Mouse (Mus musculus): Measurements from ENCODE around the gene Hmga2.

Hmga2 gene

DNA sequence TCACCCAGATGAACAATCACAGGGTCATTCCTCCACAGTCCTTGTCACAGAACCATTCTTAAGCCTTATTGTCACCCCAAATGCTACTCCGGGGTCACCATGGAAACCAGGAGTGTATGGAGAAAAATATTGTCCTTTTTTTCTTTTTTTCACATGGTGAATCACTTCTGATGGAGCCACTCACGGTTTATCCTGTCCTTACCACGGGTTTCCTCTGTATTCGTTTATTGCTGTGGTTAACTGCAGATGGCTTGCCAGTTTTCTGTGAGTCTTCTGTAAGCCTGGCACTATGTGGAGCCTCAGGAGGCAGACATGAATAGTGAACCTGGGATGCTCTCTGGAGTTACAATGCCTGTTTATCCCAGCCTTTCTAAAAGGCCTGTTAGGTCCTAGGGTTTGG is 53.4 kb downstream of the Hmga2 start:
- DNase-seq = no peak

DNA sequence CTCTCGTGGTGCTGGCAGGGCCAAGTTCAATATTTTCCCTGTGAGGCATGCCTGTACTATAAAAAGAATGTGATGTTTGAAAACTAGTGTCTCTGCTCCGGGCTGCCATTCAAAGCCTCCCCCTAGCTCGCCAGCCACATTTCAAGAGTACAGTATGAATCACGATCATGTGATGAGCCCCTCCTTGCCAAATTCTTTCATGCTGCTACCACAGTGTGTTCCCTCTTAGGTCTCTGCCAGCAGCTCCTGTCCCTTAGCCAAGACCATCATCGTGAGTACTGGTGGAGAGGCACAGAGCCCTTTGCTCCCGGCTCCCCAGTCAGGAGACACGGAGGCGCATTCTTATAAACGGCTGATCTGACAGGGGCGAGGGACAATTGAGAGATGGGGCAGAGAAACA is 54.2 kb downstream of the Hmga2 start:
- DNase-seq = peak; percentile 63

DNA sequence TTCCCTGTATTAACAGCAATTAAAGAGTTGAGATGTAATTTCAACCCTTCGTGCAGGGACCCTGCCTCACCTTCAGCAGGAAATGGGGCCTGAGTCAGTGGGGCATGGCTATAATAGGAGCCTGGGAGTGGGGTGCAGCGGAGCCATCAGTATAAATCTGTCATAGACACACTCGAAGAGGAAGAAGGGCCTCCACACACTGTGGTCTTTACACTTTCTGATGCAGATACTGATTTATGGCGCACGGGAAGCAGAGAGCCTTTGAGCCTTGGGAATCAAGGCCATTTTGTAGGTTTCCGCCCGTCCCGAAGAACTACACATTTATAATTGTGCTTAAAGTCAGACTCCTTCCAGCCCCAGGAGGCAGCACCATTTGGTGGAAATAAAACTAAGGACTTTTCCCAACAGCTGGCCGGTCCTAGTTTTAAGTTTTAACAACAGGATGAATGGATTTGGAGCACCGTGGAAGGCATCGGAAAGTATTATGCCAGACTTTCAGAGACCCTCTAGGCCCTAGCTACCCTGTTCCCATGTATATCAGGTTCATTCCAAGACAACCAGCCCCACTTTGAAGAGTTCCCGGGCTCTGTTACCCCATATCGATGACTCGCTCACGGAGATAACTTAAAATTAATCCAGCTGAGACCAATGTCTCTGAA is 55.2 kb downstream of the Hmga2 start:
- DNase-seq = no peak

DNA sequence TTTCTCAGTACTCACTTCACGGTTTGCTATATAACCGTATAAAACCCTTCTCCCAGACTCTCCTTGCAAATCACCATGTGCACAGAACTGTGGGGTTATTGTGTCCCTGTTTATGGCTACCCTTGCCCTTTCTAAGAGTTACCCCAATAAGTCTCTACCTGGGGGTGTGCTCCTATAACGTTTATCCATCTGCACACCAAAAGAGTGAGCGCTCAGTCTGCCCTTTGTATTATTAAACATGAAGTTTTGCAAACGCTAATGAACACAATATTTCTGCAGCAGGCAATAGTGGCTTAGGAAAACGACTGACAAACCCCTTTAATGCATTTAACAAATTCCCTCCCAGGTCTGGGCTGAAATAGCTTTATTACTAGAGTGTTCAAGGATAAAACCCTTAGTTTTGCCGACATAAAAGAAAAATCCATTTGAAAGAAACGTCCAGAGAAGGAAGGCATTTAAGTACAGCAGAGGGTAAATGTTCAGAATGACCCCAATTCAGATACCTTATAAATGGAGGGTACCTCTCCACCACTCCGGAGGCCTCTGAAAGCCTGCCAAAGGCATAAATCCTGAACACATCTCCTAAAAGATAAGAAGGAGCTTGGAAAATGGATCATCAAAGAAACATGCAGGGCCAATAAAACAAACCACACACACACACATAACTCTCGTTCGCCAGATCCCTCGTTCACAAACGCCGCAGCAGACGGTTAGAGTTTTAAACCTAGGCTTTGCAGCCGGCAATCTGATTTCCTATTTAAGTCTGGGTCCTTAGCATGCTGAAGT is 57.3 kb downstream of the Hmga2 start:
- no peak for DNase-seq

DNA sequence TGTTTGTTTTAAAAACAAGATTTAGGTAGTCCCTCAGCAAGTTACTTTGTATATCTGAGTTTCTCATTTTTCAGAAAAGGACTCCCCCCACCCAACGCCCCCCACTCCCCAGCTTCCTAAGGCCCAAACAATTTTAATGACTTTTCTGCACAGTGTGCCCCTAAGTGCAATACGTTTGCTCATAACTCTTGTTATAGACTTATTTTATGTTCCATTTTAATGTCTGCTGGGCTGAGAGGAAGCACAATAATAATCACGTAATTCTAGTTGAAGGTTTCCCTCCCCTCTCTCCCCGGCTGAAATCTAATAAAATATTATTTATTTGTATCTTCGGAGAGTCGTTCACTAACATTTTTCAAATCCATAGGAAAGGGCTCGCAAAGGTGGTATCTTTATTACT is 58.1 kb downstream of the Hmga2 start:
- no peak for DNase-seq

DNA sequence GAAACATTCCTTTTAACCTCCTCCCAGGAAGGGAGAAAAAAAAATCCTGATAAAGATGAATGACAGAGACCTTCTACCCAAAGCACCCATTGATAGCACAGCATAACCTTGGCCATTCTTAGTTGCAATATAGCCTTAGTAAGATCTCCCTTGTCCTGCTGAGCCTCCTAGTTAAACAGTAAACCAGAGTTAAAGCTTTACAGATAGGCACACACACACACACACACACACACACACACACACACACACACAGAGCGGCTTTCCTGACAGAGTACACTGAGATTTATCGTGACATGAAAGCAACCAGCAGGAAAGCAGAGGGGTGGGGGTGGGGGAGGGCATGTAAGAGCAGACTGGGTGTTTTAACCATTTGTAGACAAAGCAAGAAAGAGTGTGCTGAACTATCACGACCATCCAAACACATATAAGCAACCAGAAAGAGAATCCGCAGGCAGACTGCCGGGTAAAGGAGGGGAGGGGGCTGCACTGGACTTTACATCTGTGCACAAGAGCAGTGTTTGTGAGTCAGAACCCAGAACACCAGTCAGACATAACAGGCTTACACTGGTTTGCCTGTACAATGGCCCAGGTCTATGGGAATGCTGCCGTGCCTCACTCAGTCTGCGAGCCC is 58.7 kb downstream of the Hmga2 start:
- no peak for DNase-seq

DNA sequence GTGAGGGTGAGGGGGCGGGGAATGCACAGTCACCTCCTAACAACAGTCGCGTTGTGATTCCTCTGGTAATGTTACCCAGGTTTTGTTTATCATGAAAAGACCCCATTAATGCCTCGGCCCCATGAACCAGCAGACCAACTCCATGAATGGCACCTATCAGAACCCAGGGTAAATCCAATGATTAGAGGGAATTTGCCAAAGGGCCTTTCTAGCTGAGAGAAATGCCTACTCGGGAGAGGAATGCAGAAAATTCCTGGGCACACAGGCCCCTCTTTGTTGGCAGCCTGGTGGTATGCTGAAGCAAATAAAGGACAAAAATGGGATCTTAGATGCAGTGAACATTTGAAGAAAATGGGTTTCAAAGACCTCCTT is 59.2 kb downstream of the Hmga2 start:
- DNase-seq = no peak

DNA sequence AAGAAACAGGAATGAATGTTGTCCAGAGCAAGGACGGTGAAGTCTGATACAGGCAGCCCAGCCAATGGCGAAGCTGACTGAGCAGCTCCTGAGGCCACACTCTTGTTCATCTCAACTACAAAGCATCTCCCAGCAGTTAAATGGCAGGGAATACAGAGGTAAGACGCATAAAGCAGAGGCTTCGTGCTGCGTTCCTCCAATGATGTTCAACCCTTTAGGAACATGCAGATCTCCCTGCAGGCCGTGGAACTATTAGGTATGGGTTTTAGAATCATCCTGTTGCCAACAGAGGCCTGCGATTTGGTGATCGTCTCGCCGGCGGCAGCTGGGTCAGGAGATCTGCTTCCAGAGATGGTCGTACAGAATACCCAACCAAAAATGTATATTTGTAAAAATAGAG is 59.6 kb downstream of the Hmga2 start:
- DNase-seq = no peak

DNA sequence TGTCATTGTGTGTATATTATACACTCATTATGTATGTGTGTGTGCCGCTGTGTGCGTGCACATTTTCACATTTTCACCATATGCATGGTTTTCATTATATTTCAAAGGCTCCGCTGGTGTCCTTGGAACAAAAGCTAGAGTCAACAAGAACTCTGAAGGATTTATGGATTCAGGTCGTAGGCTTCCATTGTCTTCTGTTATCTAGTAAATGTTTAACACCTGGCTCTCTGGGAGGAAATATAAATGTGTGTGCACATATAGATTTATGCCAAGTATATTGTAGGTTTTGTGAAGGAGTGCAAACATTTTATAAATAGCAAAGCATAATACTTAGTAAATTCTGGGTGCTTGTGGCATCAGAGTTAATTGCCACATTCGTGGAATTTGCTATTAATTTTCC is 64.1 kb downstream of the Hmga2 start:
- no peak for DNase-seq

DNA sequence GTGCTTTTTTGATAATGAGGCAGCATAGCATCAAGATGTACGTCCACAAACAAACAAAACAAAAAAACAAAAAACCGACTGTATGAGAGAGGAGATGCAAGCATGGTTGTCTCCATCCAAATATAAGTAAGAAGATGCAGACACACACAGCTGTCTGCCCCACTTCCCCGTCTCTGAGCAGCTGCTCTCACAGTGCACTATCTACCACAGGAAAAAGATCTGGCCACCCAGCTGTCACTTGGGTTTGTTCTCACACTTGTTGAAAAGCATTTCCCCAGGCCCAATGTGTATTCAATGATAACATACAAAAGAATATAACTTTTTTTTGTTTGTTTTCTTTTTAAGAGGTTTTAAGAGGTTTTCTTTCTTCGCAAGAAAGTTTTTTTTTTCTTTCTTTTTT is 65.3 kb downstream of the Hmga2 start:
- DNase-seq = no peak

DNA sequence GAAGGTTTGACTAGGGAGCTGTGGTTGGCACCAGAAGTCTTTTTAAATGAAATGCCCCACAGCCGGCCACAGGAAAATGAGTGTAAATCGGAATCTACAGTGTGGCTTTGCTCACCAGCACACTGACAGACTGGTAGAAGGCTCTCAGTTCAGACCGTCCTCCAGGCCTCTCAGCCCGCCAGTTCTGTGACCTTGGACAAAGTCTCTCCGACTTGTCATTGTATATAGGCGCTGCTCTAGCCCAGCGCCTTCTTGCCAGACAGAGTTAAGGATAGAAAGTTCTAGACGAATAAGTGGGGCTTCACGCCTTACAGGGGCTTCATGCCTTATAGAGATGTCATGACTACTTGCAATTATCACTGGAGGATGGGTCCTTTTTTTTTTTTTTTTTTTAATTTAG is 67.1 kb downstream of the Hmga2 start:
- no peak for DNase-seq

DNA sequence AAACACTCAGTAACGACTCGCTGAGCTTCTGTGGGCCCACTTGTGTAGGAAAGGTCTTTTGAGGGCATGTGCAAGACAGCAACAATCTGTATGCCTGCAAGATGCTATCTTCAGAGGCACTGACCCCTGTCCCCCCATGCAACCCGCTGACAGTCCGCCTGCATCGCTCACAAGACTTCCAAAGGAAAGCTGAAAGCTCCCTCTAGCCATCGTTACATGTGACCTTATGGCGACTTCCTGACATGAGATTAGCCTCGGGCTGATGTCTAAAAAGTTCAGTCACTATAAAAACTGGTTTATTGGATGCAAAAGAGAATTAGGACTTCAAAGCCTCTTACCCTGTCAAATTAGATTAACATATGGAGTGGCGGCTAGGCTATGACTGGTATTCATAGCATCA is 69.0 kb downstream of the Hmga2 start:
- DNase-seq = no peak

DNA sequence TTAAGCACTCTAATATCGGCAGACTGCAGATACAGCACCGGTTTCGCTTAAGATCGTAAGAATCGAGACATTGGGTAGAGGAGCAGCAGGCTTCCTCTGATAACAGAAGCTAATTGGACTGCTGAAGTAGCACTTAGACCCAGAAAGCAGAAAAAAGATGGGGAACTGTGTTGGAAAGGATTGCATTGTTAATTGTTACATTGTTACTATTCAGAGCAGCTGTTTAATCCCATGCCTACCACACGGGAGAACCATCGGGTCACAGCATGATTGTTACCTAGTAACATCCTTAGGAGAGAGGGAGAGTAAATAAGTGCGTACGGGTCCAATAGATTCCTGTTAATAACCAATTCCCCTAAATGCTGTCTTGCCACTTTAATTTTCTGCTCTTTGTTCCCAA is 70.2 kb downstream of the Hmga2 start:
- no peak for DNase-seq

DNA sequence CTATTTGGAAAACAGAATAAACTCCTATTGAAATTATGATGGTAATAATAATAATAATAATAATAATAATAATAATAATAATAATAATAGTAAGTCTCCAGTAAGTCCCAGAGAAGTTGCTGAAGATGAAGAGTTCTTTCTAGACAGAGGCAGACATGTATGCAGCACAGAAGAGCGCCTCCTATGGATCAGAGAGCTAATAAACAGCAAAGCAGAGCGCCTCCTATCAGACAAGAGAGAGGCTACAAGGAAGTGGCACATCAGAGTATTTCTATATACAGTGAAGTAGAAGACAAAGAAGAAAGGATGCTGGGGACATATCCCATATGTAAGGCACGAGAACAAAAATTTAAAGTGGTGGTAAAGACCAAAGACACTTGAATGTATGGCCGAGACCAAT is 70.9 kb downstream of the Hmga2 start:
- no peak for DNase-seq

DNA sequence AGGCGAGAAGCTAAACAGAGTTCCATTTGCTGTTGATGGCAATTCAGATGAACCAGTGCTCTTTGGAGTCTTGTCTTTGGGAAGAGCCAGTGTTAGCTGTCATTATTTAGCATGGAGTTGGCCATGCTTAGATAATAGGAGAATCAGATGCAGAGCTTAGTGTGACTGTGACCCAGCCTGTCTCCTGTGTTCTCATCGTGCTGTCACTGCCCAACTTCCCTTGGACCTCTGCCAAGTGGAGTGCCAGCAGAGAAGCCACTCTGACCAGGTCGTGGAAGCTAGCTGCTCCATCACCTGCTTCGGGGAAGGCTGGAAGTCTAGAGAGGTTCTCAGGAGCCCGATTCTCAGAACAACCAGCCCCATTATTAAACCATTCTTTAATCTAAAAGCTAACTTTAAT is 73.3 kb downstream of the Hmga2 start:
- no peak for DNase-seq

DNA sequence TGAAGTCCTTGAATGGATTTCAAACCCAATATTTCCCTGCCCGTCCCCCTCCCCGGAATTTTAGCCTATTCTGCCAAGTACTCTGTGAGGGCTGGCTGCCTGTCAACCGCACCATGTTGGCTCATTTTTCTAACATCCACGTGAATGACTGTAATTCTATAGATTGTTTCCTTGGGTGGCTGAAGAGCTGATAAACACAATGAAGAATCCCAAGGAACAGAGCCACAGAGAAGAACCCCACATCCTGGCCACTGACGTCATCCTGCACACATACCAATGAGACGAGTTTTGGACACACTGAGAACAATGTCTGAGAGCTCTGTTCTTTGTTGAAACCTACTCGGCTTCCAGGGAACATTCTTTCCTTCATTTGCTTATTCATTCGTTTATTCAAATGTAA is 74.5 kb downstream of the Hmga2 start:
- DNase-seq = no peak

DNA sequence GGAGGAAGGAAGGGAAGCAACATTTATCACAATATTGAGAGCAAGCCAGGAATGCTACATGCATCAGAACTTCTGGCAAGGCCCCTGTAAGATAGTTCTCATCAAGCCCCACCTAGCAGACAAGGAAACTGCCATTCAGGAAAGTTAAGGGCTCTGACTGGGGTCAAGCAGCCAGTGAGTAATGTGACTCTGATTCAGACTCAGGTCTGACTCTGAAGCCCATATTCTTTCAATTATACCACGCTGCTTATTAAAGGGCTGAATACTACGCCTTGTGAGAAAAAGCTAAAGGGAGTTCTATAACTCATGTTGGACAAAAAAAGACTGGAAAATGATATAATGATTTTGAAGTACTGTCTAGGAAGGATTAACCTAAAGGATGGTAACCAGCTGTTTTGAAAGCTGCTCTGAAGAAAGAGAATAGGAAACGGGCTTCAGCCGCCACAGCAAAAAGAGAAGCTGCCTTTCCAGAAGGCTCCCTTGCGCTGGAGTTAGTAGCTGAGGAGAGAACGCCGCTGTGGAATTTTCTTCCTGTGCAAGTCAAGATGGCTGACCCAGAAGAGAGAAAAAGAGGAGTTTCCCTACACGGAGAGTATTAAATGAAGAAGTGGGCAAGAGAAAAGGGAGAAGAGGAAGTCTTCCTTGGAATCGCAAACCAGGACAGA is 76.3 kb downstream of the Hmga2 start:
- DNase-seq = no peak

DNA sequence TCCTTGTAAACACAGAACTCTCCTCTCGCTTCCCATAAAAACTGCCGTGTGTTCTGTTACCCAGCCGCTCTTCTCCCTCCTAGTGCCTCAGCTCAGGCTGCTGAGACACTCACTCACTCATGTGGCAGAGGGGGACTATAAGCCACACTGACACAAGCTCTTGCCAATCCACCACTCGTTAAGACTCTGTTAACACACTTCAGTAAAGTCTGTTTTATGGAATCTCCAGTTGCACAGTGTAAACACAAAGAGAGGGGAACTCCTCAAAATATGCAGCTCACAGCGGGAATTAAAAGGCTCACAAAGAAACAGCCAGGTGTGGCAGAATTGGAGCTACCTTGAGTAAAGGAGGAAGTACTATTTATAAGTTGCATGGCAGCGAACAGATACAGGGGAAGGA is 77.5 kb downstream of the Hmga2 start:
- no peak for DNase-seq

DNA sequence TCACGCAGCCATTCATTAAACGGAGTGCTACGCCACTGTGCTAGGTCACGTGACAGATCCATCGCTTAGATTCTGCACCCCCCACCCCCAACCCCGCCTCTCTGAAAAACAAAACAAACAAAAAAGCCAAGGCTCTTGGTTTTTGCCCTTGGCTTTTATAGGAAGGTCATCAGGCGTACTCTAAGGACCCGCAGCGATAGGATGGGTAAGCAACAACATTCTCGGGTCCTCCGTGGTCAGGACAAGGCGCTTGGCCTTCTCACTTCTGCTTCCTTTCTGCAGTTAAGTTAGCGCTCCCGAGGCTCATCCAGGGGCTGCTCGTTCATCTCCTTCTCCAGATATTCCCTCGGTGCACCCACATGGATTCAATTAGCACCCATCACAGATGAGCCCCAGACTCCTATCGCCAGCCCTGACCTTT is 79.0 kb downstream of the Hmga2 start:
- no peak for DNase-seq

DNA sequence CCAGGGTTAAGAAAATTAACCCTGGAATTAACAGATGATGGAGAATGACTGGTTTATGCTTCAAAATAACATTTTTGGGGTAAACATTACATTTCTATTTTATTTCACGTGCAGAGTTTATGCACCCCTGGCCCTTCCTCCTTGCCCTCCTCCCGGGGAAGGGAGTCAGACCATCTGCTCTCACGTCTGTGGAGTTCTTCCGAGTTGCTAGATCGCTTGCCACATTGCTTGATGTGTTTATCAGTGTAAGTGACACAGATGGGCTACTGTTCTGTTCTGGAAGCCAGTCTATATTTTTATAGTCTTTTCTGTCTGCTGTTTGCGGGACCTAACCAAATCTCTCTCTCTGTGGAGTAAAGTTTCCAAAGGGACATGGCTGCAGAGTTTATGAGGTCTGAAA is 80.7 kb downstream of the Hmga2 start:
- no peak for DNase-seq

DNA sequence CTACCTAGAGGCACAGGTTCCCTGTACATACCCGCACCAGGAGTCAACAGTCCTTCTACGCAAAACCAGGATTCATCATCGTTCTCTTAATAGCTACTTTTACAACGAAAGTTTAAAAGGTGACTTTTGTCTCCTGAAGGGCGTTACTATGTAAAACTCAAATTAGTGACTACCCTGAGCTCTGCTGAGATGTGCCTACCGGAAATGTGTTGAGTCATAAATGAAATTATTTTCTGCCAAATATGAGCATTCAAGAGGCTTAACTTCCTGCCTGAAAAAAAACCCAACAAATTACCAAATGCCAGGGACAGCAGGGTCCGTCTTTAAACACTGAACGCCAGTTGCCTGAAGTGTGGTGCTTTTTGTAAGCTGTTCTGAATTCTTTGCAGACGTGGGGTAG is 81.5 kb downstream of the Hmga2 start:
- no peak for DNase-seq

DNA sequence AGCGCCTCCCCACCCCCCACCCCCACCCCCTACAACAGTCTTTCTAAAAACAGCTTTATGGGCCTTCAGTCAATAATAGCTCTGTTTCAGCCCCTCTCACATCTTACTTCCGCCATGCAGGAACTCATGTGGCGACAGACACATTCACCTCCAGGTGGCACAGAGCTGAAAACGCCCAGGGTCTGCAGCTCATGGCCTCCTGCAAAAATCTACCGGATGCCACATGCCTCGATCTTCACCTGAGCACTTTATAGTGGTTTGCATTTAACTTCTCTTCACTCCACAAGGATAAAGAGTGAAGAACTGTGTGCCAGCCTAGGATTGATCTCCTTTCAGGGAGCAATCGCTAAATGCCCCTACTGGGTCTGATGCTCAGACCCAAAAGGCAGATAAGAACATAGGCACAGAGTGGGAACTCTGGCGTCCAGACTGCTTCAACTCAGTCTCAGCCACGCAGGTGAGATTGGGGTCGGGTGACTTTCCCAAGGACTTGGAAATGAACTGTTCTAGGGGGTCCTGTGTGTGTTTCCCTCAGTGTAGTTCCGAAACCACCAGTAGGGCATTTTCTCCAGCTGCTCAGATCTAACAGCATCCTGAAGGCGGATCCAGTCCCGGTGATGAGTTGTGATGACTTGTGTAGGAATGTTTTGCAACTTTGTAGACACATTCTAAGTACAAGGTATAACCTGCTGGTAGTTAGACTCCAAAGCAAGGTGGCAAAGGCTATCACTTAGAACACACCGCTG is 84.1 kb downstream of the Hmga2 start:
- DNase-seq = no peak
